Mouse (Mus musculus): ENCODE data around the gene 1700022I11Rik.
A peak's percentile ranks its signal among the peaks of the same experiment; 100 is the strongest.
"Not testable (repeated sequence)": the region's sequence is repeated elsewhere in the genome, so short reads cannot be mapped to it uniquely, and the experiment has no call there.

Gene 1700022I11Rik

DNA sequence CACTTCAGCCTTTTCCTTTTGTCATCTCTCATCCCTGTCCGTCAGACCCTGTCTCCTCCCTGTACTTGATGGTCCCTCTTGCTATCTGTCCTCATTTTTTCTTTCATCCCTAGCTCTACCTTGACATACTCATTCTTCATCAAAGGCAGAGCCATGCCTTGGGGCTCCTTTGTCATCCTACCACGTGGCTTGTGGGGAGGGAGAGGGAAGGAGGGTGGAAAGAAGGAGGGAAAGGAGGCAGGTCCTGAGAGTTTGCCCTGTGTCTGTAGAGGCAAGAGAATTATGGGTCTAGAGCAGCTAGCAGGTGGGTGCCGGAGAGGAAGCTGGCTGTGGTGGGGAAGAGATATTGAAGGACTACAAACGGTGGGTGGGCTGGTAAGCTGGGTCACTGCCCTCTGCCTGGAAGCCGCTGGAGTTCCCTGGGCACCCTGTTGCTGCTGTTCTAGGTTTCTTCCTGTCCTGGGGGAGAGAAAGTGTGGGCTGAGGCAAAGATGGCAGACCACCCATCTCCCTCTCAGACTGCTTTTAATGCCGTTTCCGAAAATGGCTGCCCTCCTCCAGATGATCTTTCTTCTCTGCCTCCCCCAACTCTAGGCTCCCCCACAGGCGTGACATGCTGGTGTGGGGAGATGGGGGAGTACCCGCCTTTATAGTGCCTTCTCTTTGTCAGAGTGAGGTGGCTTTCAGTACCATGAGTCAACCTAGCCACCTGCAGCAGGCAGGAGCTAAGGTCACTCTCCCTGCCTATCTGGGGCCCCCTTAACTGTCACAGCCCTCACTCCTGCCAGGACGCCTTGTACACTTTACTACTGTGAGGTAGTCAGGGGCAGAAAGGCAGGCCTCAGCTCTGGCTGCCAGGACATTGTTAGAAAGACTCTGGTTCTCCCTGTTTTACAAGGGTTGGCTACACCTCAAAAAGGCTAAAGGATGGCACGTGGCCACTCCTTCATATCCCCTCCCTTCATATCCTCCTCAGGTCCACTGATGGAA lies 17.9 kb upstream of the 1700022I11Rik start:
- no peak for DNase-seq (ENCODE audit: low spot score)

DNA sequence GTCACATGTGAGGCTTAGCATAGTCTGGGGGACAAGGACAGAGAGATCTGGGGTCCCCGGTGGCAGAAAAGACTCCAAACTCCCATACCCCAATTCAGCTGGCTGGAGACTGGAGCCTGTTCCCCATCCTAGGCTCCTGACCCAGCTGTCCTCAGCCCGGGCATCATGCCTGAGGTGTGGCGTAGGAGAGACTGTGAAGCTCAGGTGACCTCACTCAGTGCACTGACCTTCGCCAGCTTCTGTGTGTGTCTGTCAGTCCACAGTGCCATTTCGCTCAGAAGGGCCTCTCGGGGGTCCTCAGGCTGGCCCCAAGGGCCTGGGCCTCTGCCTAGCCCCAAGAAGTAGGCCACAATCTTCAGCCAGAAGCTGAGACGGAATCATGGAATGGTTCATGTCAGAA lies 16.8 kb upstream of the 1700022I11Rik start:
- no peak for DNase-seq (ENCODE audit: low spot score)

- no peak for DNase-seq (ENCODE audit: low spot score)
These were observed 15.8 kb upstream of the 1700022I11Rik start for GRCm38 (mm10) chr4:42953435-42954094.

GRCm38 (mm10) chr4:42954297-42954696 lies 15.1 kb upstream of the 1700022I11Rik start:
- DNase-seq (ENCODE audit: low spot score), result peak; percentile 36

- DNase-seq (ENCODE audit: low spot score), result no peak
These were observed 14.2 kb upstream of the 1700022I11Rik start for GRCm38 (mm10) chr4:42955200-42955599.

DNA sequence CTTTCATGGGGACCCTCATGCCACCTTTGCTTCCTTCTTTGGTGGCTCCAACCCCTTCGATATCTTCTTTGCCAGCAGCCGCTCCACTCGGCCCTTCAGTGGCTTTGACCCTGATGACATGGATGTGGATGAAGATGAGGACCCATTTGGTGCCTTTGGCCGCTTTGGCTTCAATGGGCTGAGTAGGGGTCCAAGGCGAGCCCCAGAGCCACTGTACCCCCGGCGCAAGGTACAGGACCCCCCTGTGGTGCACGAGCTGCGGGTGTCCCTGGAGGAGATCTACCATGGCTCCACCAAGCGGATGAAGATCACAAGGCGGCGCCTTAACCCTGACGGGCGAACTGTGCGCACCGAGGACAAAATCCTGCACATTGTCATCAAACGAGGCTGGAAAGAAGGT lies 12.8 kb upstream of the 1700022I11Rik start:
- no peak for DNase-seq (ENCODE audit: low spot score)

DNA sequence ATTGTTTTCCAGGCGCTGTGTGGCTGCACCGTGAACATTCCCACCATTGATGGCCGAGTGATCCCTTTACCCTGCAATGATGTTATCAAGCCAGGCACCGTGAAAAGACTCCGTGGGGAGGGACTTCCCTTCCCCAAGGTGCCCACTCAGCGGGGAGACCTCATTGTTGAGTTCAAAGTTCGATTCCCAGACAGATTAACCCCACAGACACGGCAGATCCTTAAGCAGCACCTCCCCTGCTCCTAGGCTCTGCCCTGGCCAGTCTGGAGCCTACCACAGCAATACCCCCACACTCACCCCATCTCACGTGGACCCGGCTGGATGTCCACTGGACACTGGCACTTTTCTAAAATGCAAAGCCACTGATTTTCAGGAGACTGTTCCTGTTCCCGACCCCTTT lies 12.1 kb upstream of the 1700022I11Rik start:
- no peak for DNase-seq (ENCODE audit: low spot score)

GRCm38 (mm10) chr4:42957979-42958378 lies 11.4 kb upstream of the 1700022I11Rik start:
- no peak for DNase-seq (ENCODE audit: low spot score)

GRCm38 (mm10) chr4:42958942-42959341 lies 10.5 kb upstream of the 1700022I11Rik start:
- DNase-seq (ENCODE audit: low spot score), result no peak

DNA sequence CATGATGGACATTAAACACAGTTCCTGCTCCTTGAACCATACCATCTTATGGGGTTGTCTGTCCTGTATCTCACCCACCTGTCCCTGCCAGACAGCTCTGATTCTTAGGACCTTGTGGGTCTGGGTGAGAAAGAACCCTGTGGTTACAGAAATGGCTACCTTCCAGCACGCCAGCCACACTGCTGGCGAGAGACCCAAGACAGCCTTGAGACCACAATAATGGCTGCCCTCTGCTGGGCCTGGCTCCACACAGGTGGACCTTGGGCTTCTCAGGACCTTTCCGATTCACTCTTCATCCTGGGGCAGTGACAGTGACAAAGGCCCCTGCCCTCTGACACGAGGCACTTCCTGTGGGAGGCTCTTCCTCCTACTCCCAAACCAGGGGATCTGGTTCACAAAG lies 10.0 kb upstream of the 1700022I11Rik start:
- DNase-seq (ENCODE audit: low spot score), result no peak

DNA sequence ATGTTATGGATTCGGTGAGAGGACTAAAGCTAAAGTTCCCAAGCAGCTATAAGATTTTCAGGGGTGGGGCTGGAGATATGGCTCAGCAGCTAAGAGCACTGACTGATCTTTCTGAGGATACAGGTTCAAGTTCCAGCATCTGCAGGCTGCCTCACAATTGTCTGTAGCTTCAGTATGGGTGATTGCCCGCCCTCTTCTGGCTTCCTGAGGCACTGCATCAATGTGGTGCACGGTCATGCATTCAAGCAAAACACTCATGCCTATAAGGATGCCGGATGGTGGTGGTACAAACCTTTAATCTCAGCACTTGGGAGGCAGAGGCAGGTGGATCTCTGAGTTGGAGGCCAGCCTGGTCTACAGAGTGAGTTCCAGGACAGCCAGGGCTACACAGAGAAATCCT lies 7.8 kb upstream of the 1700022I11Rik start:
- DNase-seq (ENCODE audit: low spot score), result no peak

GRCm38 (mm10) chr4:42963480-42963879 lies 5.9 kb upstream of the 1700022I11Rik start:
- DNase-seq (ENCODE audit: low spot score), result no peak

- no peak for DNase-seq (ENCODE audit: low spot score)
These were observed 4.2 kb upstream of the 1700022I11Rik start for GRCm38 (mm10) chr4:42965039-42965719.

DNA sequence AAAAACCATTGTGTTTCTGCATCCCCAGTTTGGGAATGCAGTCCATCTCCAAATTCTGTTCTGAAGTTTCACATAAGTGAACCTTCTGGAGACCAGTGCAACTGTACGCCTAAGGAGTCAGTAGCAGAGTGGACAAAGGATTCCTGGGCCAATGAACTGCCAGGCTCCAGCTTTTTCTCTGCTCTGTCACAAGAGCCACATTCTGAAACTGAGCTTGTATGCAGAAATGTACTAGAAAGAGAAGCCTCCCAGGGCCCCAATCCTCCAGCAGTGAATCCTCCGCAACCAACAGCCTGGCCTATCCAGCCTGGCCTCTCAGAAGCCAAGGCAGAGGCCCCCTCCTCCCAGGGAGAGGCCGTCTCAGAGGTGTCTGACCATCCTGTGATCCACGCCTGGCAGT lies 3.5 kb downstream of the 1700022I11Rik start:
- DNase-seq (ENCODE audit: low spot score), result no peak

DNA sequence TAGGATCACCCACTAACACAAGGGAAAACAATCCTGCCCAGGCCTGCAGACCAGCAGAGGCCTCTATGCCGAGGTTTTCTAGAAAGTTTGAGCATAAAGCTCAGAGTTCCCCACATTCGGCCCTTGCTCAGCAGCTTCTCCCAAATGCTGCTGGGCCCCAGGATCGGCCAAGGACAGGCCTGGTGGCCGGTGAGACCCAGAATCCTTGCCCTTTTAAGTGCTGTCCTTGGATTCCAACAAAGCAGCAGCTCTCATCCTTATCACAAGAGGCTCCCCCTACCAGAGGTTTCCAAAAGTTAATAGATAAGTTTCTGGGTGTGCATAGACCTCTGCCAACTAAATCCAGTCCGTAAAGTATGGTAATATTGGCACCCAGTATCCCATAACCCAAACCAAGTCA lies 4.5 kb downstream of the 1700022I11Rik start:
- no peak for DNase-seq (ENCODE audit: low spot score)

DNA sequence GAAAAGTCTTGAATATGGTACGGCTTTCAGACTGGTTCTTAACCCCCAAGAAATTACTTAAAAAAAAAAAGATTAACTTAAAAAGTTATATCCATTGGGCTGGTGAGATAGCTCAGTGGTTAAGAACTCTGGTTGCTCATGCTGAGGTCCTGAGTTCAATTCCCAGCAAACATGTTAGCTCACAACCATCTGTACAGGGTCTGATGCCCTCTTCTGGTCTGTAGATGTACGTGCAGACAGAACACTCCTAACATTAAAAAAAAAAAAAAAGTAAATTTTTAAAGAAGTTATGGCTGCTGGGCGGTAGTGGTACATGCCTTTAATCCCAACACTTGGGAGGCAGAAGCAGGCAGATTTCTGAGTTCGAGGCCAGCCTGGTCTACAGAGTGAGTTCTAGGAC lies 8.7 kb downstream of the 1700022I11Rik start:
- DNase-seq (ENCODE audit: low spot score), result no peak

GRCm38 (mm10) chr4:42980467-42980866 lies 11.1 kb downstream of the 1700022I11Rik start:
- not testable (repeated sequence) for DNase-seq (ENCODE audit: low spot score)

GRCm38 (mm10) chr4:42988296-42988695 lies 18.9 kb downstream of the 1700022I11Rik start:
- no peak for DNase-seq (ENCODE audit: low spot score)

GRCm38 (mm10) chr4:42998022-42998421 lies 28.6 kb downstream of the 1700022I11Rik start:
- no peak for DNase-seq (ENCODE audit: low spot score)

GRCm38 (mm10) chr4:42999451-43000140 lies 30.2 kb downstream of the 1700022I11Rik start:
- DNase-seq (ENCODE audit: low spot score), result peak; percentile 59

DNA sequence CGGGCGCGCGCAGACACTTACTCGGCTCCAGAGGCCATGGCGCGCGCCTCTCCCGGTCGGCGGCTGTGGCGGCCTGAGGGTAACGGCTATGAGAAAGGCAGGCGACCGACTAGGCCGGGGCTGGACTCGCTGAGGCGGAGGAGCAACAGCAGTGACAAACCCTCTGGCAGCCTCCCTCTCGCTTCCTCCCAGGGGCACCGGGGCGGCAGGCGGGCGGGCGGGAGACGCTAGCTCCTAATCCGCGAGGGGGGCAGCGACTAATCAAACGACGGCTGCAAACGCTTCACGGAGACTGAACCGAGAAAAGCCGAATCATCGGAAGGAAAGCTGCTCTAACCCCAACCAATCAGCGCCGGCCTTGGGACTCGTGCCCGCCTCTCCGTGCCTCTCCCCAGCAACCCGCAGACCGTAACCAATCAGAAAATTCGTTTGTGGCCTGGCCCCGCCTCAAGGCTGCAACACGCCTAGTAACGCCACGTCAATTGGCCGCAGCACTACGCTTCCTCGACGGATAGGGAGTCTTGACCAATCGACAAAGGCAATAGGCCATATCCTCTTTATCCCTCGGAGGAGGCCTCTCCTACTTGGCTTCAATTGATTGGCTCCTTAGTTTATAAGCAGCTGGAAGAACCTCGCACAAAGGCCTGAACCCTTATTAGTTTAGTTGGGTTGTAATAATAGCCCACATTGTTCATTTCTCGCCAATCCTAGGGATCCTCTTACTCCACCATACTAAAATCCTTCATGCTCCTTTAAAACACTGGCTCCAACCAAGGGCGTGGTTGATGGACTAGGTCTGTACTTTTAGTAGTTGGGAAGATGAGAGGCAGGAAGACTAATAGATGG lies 31.0 kb downstream of the 1700022I11Rik start, which contains the start of gene Vcp:
TSS of gene Vcp (minus strand) at position 367 of the 846 bp plus-strand sequence.
- peak; percentile 96 for DNase-seq (ENCODE audit: low spot score)

Measured in ovary, postnatal 10 days (tissue).